Mouse (Mus musculus) left cerebral cortex, adult 8-10 months (tissue): Measurements from ENCODE around the gene Slc39a8. TPM values are rescaled to one million over a fixed set of nuclear protein-coding genes. Genes with fewer than 3 reads are reported as not detected.

Experiments used
- DNase-seq, 2 experiments: peaks; one replicate each; pipeline ENCODE4 v3.0.0; 2022; ENCODE audit warnings: low spot score in 2 of 2
- total RNA-seq, 4 experiments: library from RNA; stranded (reverse); gene quantifications; 2 replicates each; pipeline ENCODE4 v1.2.4; 2022

Gene Slc39a8
- total RNA-seq, 4 experiments from 2014 or later = 2.4 to 3.6 (median 2.7) TPM

- no peak for DNase-seq
Measured at GRCm38 (mm10) chr3:135915941-135916340, 90.9 kb downstream of the Slc39a8 start.

- DNase-seq = no peak
Measured at GRCm38 (mm10) chr3:135918566-135919180, 93.6 kb downstream of the Slc39a8 start.

DNA sequence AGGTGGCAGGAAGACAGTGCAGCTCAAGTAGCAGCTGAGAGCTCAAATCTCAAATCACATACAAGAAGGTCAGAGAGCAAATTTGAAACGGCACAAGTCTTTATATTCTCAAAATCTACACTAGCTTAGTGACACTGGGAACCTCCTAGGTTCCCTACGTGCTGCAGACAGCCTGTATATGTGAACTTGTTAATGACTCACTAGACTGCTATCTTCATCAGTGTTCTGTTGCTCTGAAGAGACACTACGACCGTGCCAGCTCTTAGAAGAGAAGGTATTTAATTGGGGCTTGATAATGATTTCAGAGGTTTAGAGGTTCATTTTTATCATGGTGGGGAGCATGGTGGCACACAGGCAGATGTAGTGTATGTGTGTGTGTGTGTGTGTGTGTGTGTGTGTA, 94.2 kb downstream of the Slc39a8 start:
- no peak for DNase-seq

- DNase-seq = no peak
Measured at GRCm38 (mm10) chr3:135926729-135927128, 101.7 kb downstream of the Slc39a8 start.

DNA sequence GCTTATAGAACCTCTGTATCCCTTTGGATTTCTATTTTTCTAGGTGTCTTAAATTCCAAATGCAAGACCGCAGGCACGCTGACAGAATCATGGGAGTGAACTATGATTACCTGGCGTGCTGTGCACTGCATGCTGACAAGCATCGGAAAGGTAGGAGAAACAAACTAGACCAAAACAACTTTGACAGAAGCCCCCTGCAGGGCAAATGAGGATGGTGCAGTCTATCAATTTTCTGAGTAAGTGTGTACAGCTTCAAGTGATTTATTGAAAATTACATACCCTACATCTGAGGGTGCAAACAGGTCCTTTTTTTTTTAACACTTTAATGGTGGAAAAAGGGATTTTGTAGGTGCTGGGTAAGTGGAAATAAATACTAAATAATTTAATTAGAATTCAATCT, 103.1 kb downstream of the Slc39a8 start:
- DNase-seq = no peak

GRCm38 (mm10) chr3:135937455-135937854, 112.4 kb downstream of the Slc39a8 start:
- no peak for DNase-seq

Other genes starting within 250 kb of the Slc39a8 start
- 10 to 100 TPM; 21.1 to 24.1 (median 22.6) TPM for gene Nfkb1, start 133.7 kb upstream of the Slc39a8 start, total RNA-seq